ENCODE assay signal across 15 mouse cellular contexts in genomic region chr19:59376481-59376880, GRCm38 (mm10). TPM values are rescaled to one million over a fixed set of nuclear protein-coding genes. Genes with fewer than 3 reads are reported as not detected.
DNase-seq lines count a peak whose midpoint lies in the region; ATAC-seq and TF ChIP-seq lines count a peak whose summit lies in the region.
"Had no signal": no experiment of that assay in that cellular context is flagged by ENCODE, and none has a peak within 500 bp of the region (broad histone marks: within the 10 kb centered on the region; RNA-seq: fewer than 3 reads in every experiment).

No protein-coding gene starts in this region.

- no peak for DNase-seq in heart, adult 2 months
- no peak for DNase-seq in lung, embryonic 14.5 days
- DNase-seq in lung, postnatal 10 days, result no peak
- no peak for DNase-seq in Patski (ENCODE audit: low read depth, low spot score)
- DNase-seq in forebrain, embryonic 10.5 days (ENCODE audit: extremely low spot score, low spot score), result no peak
- no peak for DNase-seq in adrenal gland, adult (ENCODE audit: inconsistent age in 2 of 2, low spot score in 1 of 2)
- DNase-seq: adrenal gland, postnatal 25 days; B cell, adult 2 months; heart, adult 18-20 months; kidney, postnatal 25 days; layer of hippocampus, postnatal 36 days had no signal

- 64% methylated on average over 2 of the region's 2 CpGs for WGBS in heart, adult 2 months
- 75% methylated on average over 2 of the region's 2 CpGs for WGBS in heart, embryonic 12.5 days
- WGBS in lung, embryonic 14.5 days, result 72% methylated on average over 2 of the region's 2 CpGs
- 76% methylated on average over 2 of the region's 2 CpGs for WGBS in forebrain, embryonic 10.5 days

- H3K79me2 ChIP-seq in heart, adult 2 months (replicated peaks; ENCODE audit: control insufficient read depth, insufficient read depth, low read length), result no peaks in the 10 kb centered on the region

- TF ChIP-seq CTCF in heart, adult 2 months (IDR thresholded peaks at IDR 0.05), result peak; percentile 56
- peak; percentile 39 for TF ChIP-seq CTCF in lung, embryonic 14.5 days (IDR thresholded peaks at IDR 0.05; ENCODE audit: low read depth)
- TF ChIP-seq CTCF in Patski (IDR thresholded peaks at IDR 0.05), result peak; percentile 54

- no peaks in the 10 kb centered on the region for H3K36me3 ChIP-seq in heart, adult 2 months (ENCODE audit: control insufficient read depth, insufficient read depth, low read length)
- H3K36me3 ChIP-seq in heart, embryonic 12.5 days, result no peaks in the 10 kb centered on the region
- no peaks in the 10 kb centered on the region for H3K36me3 ChIP-seq in lung, embryonic 14.5 days (ENCODE audit: insufficient read depth)
- H3K36me3 ChIP-seq in forebrain, embryonic 10.5 days (replicated peaks), result no peaks in the 10 kb centered on the region
- H3K36me3 ChIP-seq: limb, embryonic 15.5 days; midbrain, embryonic 10.5 days had no signal

- no peak overlapping the region for H3K4me3 ChIP-seq in heart, adult 2 months
- no peak overlapping the region for H3K4me3 ChIP-seq in heart, embryonic 12.5 days
- no peak overlapping the region for H3K4me3 ChIP-seq in lung, embryonic 14.5 days (ENCODE audit: low read depth, low read length)
- no peak overlapping the region for H3K4me3 ChIP-seq in forebrain, embryonic 10.5 days
- H3K4me3 ChIP-seq: limb, embryonic 15.5 days; midbrain, embryonic 10.5 days had no signal

- no peak for ATAC-seq in heart, embryonic 12.5 days (ENCODE audit: insufficient number of reproducible peaks, low FRiP score)
- ATAC-seq in lung, embryonic 14.5 days (ENCODE audit: insufficient read depth), result no peak
- no peak for ATAC-seq in Patski
- ATAC-seq in neutrophil, adult 5-6 weeks (ENCODE audit: extremely low read depth, insufficient number of reproducible peaks, low FRiP score, poor library complexity, severe bottlenecking), result peak; percentile 57; the same call in 1 of the 2 replicates

- in situ Hi-C loops in Patski (cut with MboI; ENCODE audit: low pct_unique_long_range_greater_than_20kb), result no loop called here

- intact Hi-C loops in heart, adult 2 months (cut with DNase I), result no loop called here

- no peak overlapping the region for H3K4me2 ChIP-seq in heart, embryonic 12.5 days
- H3K4me2 ChIP-seq in lung, embryonic 14.5 days, result no peak overlapping the region
- H3K4me2 ChIP-seq: limb, embryonic 15.5 days had no signal

- no peaks in the 10 kb centered on the region for H3K27me3 ChIP-seq in heart, adult 2 months (ENCODE audit: control insufficient read depth, insufficient read depth, low read length)
- H3K27me3 ChIP-seq in heart, embryonic 12.5 days (replicated peaks), result peaks cover 14% of the 10 kb centered on the region; the same call in 1 of the 2 replicates
- H3K27me3 ChIP-seq in lung, embryonic 14.5 days (ENCODE audit: insufficient read depth, low read length), result no peaks in the 10 kb centered on the region
- H3K27me3 ChIP-seq in Patski, result peaks cover 33% of the 10 kb centered on the region
- no peaks in the 10 kb centered on the region for H3K27me3 ChIP-seq in forebrain, embryonic 10.5 days (ENCODE audit: poor library complexity, severe bottlenecking)
- H3K27me3 ChIP-seq: limb, embryonic 15.5 days had no signal

- H3K4me1 ChIP-seq in heart, adult 2 months (ENCODE audit: control insufficient read depth, insufficient read depth, low read length), result no peaks in the 10 kb centered on the region
- no peaks in the 10 kb centered on the region for H3K4me1 ChIP-seq in heart, embryonic 12.5 days (replicated peaks)
- H3K4me1 ChIP-seq in lung, embryonic 14.5 days (ENCODE audit: insufficient read depth), result no peaks in the 10 kb centered on the region
- H3K4me1 ChIP-seq in forebrain, embryonic 10.5 days, result no peaks in the 10 kb centered on the region
- H3K4me1 ChIP-seq: limb, embryonic 15.5 days; midbrain, embryonic 10.5 days had no signal

- no peak for TF ChIP-seq POLR2A in heart, adult 2 months (IDR thresholded peaks at IDR 0.05; ENCODE audit: insufficient read depth, low read depth, low read length)

- CTCF ChIA-PET in Patski (lab: Charles Lee), result interaction anchor here (1.3 to 2.7 kb wide), 3 partner anchors 16 to 966 kb away, joined by 3 to 6 read pairs (median 4); no protein-coding TSS in a partner anchor

- no peak for TF ChIP-seq EP300 in heart, adult 2 months (IDR thresholded peaks at IDR 0.05; ENCODE audit: insufficient read depth, low read depth, low read length)

- peaks cover 15% of the 10 kb centered on the region for H3K9me3 ChIP-seq in heart, embryonic 12.5 days (replicated peaks)
- no peaks in the 10 kb centered on the region for H3K9me3 ChIP-seq in lung, embryonic 14.5 days (ENCODE audit: low read depth, low read length)
- H3K9me3 ChIP-seq in forebrain, embryonic 10.5 days, result peaks cover 11% of the 10 kb centered on the region; the same call in 1 of the 2 replicates
- H3K9me3 ChIP-seq: limb, embryonic 15.5 days had no signal

- no peak overlapping the region for H3K27ac ChIP-seq in heart, adult 2 months
- no peak overlapping the region for H3K27ac ChIP-seq in heart, embryonic 12.5 days (ENCODE audit: poor library complexity, severe bottlenecking)
- H3K27ac ChIP-seq in lung, embryonic 14.5 days (ENCODE audit: low read depth), result no peak overlapping the region
- no peak overlapping the region for H3K27ac ChIP-seq in forebrain, embryonic 10.5 days
- H3K27ac ChIP-seq: limb, embryonic 15.5 days; midbrain, embryonic 10.5 days had no signal

- POLR2A ChIA-PET in Patski (lab: Charles Lee), result no interaction called here

- H3K9ac ChIP-seq in heart, adult 2 months (ENCODE audit: low read depth, low read length), result no peak overlapping the region
- no peak overlapping the region for H3K9ac ChIP-seq in heart, embryonic 12.5 days
- H3K9ac ChIP-seq in lung, embryonic 14.5 days, result no peak overlapping the region
- H3K9ac ChIP-seq: limb, embryonic 15.5 days had no signal

RNA-seq across cellular contexts. Expression of gene Pdzd8, which starts 30.9 kb away (rescaled TPM):
- 10 to 100 TPM; 23.1 to 26.3 TPM for total RNA-seq in heart, adult 2 months (2021)
- 3.6 and 6.7 TPM in 2 replicates for polyA plus RNA-seq in heart, adult 2 months (2012; rRNA removed)
- 14.1 and 17.0 TPM in 2 replicates for polyA plus RNA-seq in heart, embryonic 12.5 days (2016; fragmentation: Nextera tagmentation; extraction: Ambion mirVana)
- polyA plus RNA-seq in lung, embryonic 14.5 days (2014; fragmentation: Nextera tagmentation; extraction: Ambion mirVana), result 15.9 and 16.5 TPM in 2 replicates
- polyA plus RNA-seq in Patski (2021), result 38.5 TPM
- 54.5 and 65.5 TPM in 2 replicates for total RNA-seq in neutrophil, adult 5-6 weeks (2017)
- 10.0 and 10.3 TPM in 2 replicates for polyA plus RNA-seq in forebrain, embryonic 10.5 days (2016; fragmentation: Nextera tagmentation; extraction: Ambion mirVana)

RNA-seq across cellular contexts. Expression of gene Rps12-ps3, which starts 54.4 kb away (rescaled TPM):
- 100 to 1,000 TPM; 251 to 301 TPM for total RNA-seq in heart, adult 2 months (2021)
- polyA plus RNA-seq in heart, adult 2 months (2012; rRNA removed), result 728 and 927 TPM in 2 replicates
- 6.0 TPM in 1 of 2 replicates, not detected in the other for polyA plus RNA-seq in heart, embryonic 12.5 days (2016; fragmentation: Nextera tagmentation; extraction: Ambion mirVana)
- 30.7 and 43.3 TPM in 2 replicates for polyA plus RNA-seq in lung, embryonic 14.5 days (2014; fragmentation: Nextera tagmentation; extraction: Ambion mirVana)
- 1,107 TPM for polyA plus RNA-seq in Patski (2021)
- 41.4 and 53.8 TPM in 2 replicates for total RNA-seq in neutrophil, adult 5-6 weeks (2017)
- polyA plus RNA-seq in forebrain, embryonic 10.5 days (2016; fragmentation: Nextera tagmentation; extraction: Ambion mirVana), result 12.4 and 20.8 TPM in 2 replicates

Comparison
In these comparisons a context has a peak if more than half of its experiments do, and no peak if none do; other contexts are left out.
1. RNA of gene Rps12-ps3, which starts 54.4 kb away (polyA plus RNA-seq): 1,107 TPM in Patski (single experiment) and 728 to 927 TPM in heart, adult 2 months; 30.7 to 43.3 TPM in lung, embryonic 14.5 days, 12.4 to 20.8 TPM in forebrain, embryonic 10.5 days and 6.0 TPM in heart, embryonic 12.5 days; every median in the first group is over 10 times any median in the second.
2. Peak in every context shown above with its lines, with median percentiles within 50 percentile points of each other: CTCF ChIP-seq.